Mouse (Mus musculus): ENCODE results near the gene Wdr70.

GRCm38 (mm10) chr15:7842398-7842797 is 256.6 kb downstream of the Wdr70 start:
- TF ChIP-seq CTCF (IDR thresholded peaks at IDR 0.05; ENCODE audit: extremely low read depth, insufficient read length, insufficient replicate concordance, low read depth, low read length), result no peak
- no peak for TF ChIP-seq POLR2A (IDR thresholded peaks at IDR 0.05; ENCODE audit: low read depth, low read length)
